Mouse (Mus musculus): ENCODE measurements at regions not wholly inside any gene's neighbourhood (a gene's known extent, or its start where the extent isn't known, plus 50 kb on each side); places are given as distances from the start of the nearest gene placed in this dataset.
"Not testable (repeated sequence)": the region's sequence is repeated elsewhere in the genome, so short reads cannot be mapped to it uniquely, and the experiment has no call there.

DNA sequence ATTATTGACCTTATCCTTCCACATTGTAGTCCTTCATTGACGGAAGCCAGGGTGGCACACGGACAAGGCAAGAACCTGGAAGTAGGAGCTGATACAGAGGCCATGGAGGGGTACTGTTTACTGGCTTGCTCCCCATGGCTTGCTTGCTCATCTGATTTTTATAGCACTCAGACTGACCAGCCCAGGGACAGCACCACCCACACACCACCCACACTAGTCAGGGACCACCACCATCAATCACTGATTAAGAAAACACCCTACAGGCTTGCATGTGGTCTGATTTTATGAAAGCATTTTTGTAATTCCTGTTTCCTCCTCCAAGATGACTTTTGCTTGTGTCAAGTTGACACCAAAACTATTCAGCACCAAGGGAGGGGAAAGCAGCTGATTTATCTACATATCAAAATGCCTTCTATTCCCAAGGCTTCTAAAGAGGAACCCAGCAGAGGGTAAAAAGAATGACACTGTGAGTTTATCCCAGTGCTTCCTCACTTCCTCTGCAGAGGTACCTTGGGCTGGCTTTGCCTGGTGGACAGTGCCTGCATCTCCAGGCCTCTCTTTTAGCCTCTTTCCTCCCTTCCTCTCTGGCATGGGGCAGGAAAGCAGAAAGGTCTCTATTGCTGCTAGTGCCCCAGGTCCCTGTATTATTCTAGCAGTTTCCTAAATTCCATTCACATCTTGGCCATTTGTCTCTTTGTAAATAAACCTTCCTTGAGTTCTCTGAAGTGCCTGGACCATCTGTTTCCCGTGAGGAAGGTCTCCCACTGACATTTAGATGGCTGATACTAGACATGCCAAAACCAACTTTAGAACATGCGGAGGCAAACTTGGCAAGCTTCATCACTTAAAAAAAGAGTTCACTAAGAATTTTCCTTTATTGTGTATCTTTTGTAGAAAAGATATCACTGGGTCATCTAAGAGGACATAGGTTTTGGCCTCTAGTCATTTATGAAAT lies 507.6 kb downstream of the Gja1 start:
- intact Hi-C loops (cut with DNase I) = no loop called here

GRCm38 (mm10) chr10:56891530-56891929 lies 514.4 kb downstream of the Gja1 start:
- intact Hi-C loops (cut with DNase I) = not testable (repeated sequence)

More for the DNA sequence above, 507.6 kb downstream of the Gja1 start:
- no peak for DNase-seq

DNA sequence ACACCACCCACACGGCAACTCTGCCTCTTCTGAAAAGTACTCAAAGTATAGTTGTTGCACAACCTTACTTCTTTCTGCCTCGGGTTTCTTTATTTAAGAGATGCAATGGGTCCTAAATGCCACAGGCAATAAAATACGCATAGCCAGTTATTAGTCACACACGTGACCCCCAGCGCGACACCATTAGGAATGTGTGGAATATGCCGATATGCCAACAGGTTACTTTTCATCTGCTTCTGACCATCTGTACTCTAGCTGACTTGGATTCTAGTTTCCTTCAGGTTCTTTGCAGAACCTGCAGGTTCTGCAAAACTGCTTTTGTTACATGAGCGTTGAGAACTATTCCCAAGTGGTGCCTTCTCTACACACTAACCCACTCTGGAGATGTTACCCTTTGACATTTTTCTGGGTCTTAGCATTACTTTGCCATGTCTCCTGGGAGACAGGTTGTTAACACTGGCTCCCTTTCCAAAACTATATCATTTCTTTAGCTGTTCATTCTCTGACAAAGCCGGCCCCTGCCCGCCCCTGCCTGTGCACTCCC lies 515.6 kb downstream of the Gja1 start:
- DNase-seq = no peak
- intact Hi-C loops (cut with DNase I) = no loop called here

More at GRCm38 (mm10) chr10:56891530-56891929, 514.4 kb downstream of the Gja1 start:
- not testable (repeated sequence) for DNase-seq

GRCm38 (mm10) chr10:56893210-56893705 lies 516.1 kb downstream of the Gja1 start:
- intact Hi-C loops (cut with DNase I) = no loop called here
- no peak for DNase-seq

GRCm38 (mm10) chr10:56899640-56900274 lies 522.6 kb downstream of the Gja1 start:
- intact Hi-C loops (cut with DNase I) = no loop called here
- no peak for DNase-seq

GRCm38 (mm10) chr10:56900914-56901313 lies 523.8 kb downstream of the Gja1 start:
- no peak for DNase-seq
- intact Hi-C loops (cut with DNase I) = no loop called here

- DNase-seq = no peak
- intact Hi-C loops (cut with DNase I) = no loop called here
These were observed 535.6 kb downstream of the Gja1 start for GRCm38 (mm10) chr10:56912711-56913110.

GRCm38 (mm10) chr10:56914103-56914502 lies 537.0 kb downstream of the Gja1 start:
- DNase-seq = no peak
- intact Hi-C loops (cut with DNase I) = no loop called here

- intact Hi-C loops (cut with DNase I) = no loop called here
- no peak for DNase-seq
These were observed 541.3 kb downstream of the Gja1 start for GRCm38 (mm10) chr10:56918412-56918811.

GRCm38 (mm10) chr10:56920711-56921672 lies 543.9 kb downstream of the Gja1 start:
- intact Hi-C loops (cut with DNase I) = no loop called here

DNA sequence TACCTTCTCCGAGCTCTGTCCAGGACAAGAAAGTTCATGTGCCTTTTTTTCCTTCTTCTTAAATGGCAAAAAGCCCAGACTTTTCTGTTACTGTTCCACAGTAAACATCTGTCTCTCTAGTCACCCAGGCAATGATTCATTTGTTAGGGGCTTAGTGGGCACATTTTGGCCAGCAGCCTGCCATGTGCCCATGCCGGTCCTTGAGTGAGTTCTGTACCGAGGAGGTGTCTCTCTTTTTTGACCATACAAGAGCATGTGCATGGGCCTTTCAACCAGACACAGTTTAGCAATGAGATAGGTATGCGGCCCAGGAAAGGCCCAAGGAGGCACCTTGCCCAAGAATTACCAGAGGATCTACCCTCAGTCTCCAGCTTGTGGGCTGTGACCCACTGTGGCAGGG lies 551.0 kb upstream of the Hsf2 start:
- intact Hi-C loops (cut with DNase I) = no loop called here
- DNase-seq = no peak

More at GRCm38 (mm10) chr10:56920711-56921672, 543.9 kb downstream of the Gja1 start:
- peak; percentile 37 to 53 for DNase-seq

- intact Hi-C loops (cut with DNase I) = no loop called here
- DNase-seq = no peak
These were observed 544.2 kb upstream of the Hsf2 start for GRCm38 (mm10) chr10:56941972-56942371.

GRCm38 (mm10) chr10:56944434-56945145 lies 541.6 kb upstream of the Hsf2 start:
- intact Hi-C loops (cut with DNase I) = no loop called here

DNA sequence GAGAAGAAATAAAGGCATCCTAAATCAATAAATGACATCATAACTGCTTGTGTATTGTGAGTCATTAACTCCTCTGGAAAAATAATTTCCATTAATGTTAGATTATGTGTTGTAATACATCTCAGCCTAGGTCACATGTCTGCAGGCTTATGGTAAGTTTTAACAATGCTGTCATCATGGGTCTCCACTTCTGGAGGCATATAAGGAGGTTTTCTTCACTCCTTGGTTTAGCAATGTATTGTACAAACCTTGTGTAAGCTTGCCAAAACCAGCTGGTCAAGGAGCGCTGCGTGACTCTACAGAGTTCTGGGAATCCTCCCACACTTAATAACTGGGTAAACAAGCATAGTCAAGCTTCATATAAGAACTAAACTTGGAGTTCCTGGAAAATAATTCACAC lies 529.5 kb upstream of the Hsf2 start:
- DNase-seq = no peak
- intact Hi-C loops (cut with DNase I) = no loop called here

More at GRCm38 (mm10) chr10:56944434-56945145, 541.6 kb upstream of the Hsf2 start:
- no peak for DNase-seq

GRCm38 (mm10) chr10:56962096-56962807 lies 523.9 kb upstream of the Hsf2 start:
- DNase-seq = no peak
- intact Hi-C loops (cut with DNase I) = no loop called here

DNA sequence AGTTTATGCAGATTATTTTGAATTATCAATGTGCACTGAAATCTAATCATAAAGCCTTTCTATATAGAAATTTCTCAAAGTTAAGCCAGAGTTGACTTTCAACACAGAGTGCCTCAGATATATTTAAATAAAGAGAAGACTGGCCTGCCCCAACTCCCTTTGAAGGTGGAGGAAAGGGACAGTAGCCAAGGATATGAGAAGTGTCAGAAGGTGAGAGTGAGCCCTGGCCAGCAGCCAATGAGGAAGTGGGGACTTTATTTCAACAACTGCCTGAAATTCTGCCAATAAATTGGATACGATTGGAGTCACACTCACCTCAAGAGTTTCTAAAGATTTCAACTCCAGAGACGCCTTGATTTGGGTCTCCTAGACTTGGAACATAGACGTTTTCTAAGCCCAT lies 523.0 kb upstream of the Hsf2 start:
- no peak for DNase-seq
- intact Hi-C loops (cut with DNase I) = no loop called here

DNA sequence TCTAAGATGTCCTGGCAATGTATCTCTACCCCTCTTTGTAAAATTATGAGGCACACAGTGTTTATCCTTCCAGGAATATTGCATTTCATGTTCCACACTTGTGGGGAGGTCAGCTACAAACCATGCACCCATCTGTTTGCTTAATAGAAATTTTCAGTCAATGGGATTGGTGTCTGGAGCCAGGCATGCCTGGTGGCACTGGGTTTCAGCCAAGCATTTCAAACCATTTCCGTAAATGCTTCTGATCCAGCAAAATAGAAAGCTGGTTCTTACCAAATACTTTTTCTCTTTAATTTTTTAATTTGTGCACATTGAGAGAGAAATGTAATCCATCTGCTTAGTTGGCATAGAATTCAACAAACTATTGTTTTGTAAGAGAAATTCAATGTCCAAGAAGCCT lies 517.3 kb upstream of the Hsf2 start:
- no peak for DNase-seq
- intact Hi-C loops (cut with DNase I) = no loop called here

- DNase-seq = no peak
- intact Hi-C loops (cut with DNase I) = no loop called here
These were observed 511.4 kb upstream of the Hsf2 start for GRCm38 (mm10) chr10:56974812-56975211.

GRCm38 (mm10) chr10:56979601-56980000 lies 506.6 kb upstream of the Hsf2 start:
- intact Hi-C loops (cut with DNase I) = no loop called here

More at GRCm38 (mm10) chr10:56979601-56980000, 506.6 kb upstream of the Hsf2 start:
- DNase-seq = no peak

Data from gastrocnemius, postnatal 36 days (tissue).